Mouse (Mus musculus) erythroblast, embryonic 14.5 days (primary cell): Measurements from ENCODE around the gene Tle3.

Source experiments
- GATA1 ChIP-seq: IDR thresholded peaks from 2 replicates; pipeline ENCODE4 v1.6.1; 2012; ENCODE audit warnings: low read length, inconsistent platforms, mixed read lengths
- TAL1 ChIP-seq: IDR thresholded peaks from 3 replicates; pipeline ENCODE4 v1.6.1; 2012; ENCODE audit warnings: low read length, inconsistent platforms, mixed read lengths

DNA sequence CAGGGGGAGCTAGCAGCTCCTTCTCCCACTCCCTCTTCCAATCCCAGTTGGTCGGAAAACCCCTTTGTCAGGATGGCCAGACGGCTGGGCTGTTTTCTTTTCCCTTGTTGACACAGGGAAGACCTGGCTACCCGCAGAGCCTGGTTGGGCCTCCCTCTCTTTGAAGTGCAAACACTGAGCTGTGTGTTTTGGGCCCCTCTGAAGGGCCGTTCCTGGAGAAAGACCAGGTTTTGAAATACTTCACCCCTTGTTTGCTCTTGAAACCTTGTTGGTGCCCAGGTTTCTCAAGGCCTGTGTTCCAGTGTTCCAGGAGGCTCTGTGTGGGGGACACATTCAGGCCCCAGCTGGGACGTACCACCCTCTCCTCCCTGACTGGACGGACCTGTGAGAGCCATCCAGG lies 32.9 kb upstream of the Tle3 start:
- TF ChIP-seq TAL1 (no peak), GATA1 (no peak)
